Mouse (Mus musculus) forebrain, embryonic 11.5 days (tissue): ENCODE measurements around the gene Gadd45b. TPM values are rescaled to one million over a fixed set of nuclear protein-coding genes. Genes with fewer than 3 reads are reported as not detected.

Experiments used
- ATAC-seq: fragments of 200-750 bp; cut with Nextera tagmentation; replicated peaks from 2 replicates; pipeline ENCODE4 v1.8.0; 2017; ENCODE audit warnings: moderate TSS enrichment; ENCODE audit not compliant: low FRiP score
- DNase-seq: peaks from one replicate; pipeline ENCODE4 v3.0.0-alpha.2; 2017; ENCODE audit warnings: low spot score
- H3K27ac ChIP-seq: fragments of 300-500 bp; sonication (generic); 2 replicates; pipeline ENCODE4 v1.5.1; 2014; ENCODE audit warnings: low read depth, low read length
- H3K27me3 ChIP-seq: fragments of 300-500 bp; sonication (generic); 2 replicates; pipeline ENCODE4 v1.6.1; 2014; ENCODE audit warnings: mild to moderate bottlenecking, low read length, mixed read lengths; ENCODE audit not compliant: control insufficient read depth, insufficient read depth
- H3K36me3 ChIP-seq: fragments of 300-500 bp; sonication (generic); 2 replicates; pipeline ENCODE4 v1.6.1; 2014; ENCODE audit warnings: mild to moderate bottlenecking, low read length, moderate library complexity, mixed read lengths; ENCODE audit not compliant: control insufficient read depth, insufficient read depth
- H3K4me1 ChIP-seq: fragments of 300-500 bp; sonication (generic); replicated peaks from 2 replicates; pipeline ENCODE4 v1.6.1; 2014; ENCODE audit warnings: low read length, mixed read lengths; ENCODE audit not compliant: control insufficient read depth, insufficient read depth
- H3K4me2 ChIP-seq: fragments of 300-500 bp; sonication (generic); 2 replicates; pipeline ENCODE4 v1.6.1; 2014; ENCODE audit warnings: low read depth, mild to moderate bottlenecking, low read length, moderate library complexity, mixed read lengths; ENCODE audit not compliant: severe bottlenecking
- H3K4me3 ChIP-seq: fragments of 300-500 bp; sonication (generic); 2 replicates; pipeline ENCODE4 v1.5.1; 2014; ENCODE audit warnings: low read depth, low read length
- H3K9ac ChIP-seq: fragments of 300-500 bp; sonication (generic); 2 replicates; pipeline ENCODE4 v1.6.1; 2014; ENCODE audit warnings: low read length
- H3K9me3 ChIP-seq: fragments of 300-500 bp; sonication (generic); 2 replicates; pipeline ENCODE4 v1.6.1; 2016; ENCODE audit warnings: low read length, mixed read lengths; ENCODE audit not compliant: control insufficient read depth
- WGBS: fragments of 180-500 bp; shearing (Covaris S2); extraction: QIAGEN DNeasy Blood & Tissue Kit; methylation state at CpG from one replicate; pipeline ENCODE4 v1.1.7; 2014; 5-methylcytosine and 5-hydroxymethylcytosine counted together
- polyA plus RNA-seq: library from polyadenylated mRNA; unstranded; fragments of >200 nt; fragmentation: Nextera tagmentation; extraction: Ambion mirVana; gene quantifications from 2 replicates; pipeline ENCODE4 v1.2.1, GENCODE M21; 2014

Gadd45b gene
- polyA plus RNA-seq, 1 experiment from 2014 or later, result 10.7 TPM

DNA sequence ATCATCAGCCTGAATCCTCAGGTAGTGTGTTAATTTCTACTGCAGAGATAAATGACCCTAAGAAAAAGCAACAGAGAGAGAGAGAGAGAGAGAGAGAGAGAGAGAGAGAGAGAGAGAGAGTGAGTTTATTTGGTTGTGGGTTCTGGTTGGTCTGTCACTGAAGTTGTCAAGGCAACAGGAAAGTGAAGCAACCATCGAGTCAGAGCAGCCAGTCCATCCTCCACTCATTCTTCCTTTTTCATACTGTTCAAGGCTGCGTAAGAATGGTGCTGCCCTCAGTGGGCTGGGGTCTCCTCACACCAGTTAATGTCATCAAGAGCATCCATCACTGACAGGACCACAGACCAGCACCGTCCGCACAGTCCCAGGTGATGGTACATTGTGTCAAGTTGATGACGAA is 14.4 kb downstream of the Gadd45b start:
- Histone ChIP-seq H3K4me2 (no peak overlapping the region), H3K4me3 (no peak overlapping the region), H3K27me3 (no peaks in the 10 kb centered on the region), H3K9ac (no peak overlapping the region), H3K4me1 (peaks cover 6% of the 10 kb centered on the region; the same call in 1 of the 2 replicates), H3K9me3 (no peaks in the 10 kb centered on the region), H3K36me3 (no peaks in the 10 kb centered on the region), H3K27ac (no peak overlapping the region)
- DNase-seq, result no peak
- ATAC-seq, result no peak
- 95% methylated on average over 5 of the region's 5 CpGs for WGBS

DNA sequence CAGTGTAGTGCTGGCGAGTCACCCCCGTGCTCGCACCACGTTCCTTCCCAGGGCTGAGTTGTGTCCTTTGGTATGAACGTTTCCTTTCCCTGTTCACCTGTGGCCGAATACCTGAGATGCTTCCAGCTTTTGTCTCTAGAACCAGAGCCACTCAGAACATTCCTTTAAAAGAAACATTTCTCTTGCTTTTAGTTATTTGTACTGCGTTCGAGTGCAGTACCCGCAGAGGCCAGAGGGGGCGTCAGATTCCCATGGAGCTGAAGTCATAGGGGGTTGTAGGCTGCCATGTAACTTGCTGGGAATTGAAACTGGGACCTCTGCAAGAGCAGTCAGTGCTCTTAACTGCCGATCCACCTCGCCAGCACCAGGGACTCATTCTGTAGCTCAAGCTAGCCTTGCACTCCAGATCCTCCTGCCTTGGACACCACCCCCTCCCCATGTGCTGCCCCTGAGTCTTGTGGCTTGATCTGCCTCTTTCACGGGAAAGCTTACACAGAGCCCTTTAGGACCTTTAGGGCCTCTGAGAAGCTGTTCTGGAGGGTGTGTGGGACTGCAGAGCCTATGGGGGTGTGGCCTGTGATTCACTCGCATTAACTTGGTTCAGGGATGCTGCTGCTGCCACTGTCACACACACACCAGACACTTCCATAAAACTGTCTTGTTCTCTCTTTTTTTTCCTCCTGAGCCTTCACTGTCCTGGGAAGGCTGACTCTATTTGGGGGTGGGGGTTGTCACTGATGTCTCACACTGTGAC is 17.0 kb downstream of the Gadd45b start:
- H3K9ac ChIP-seq, result no peak overlapping the region
- no peaks in the 10 kb centered on the region for H3K4me1 ChIP-seq
- WGBS, result 66% methylated on average over 14 of the region's 14 CpGs
- ATAC-seq (no peak), DNase-seq (no peak)
- H3K4me3 ChIP-seq, result no peak overlapping the region
- no peak overlapping the region for H3K27ac ChIP-seq
- H3K4me2 ChIP-seq, result no peak overlapping the region
- no peaks in the 10 kb centered on the region for H3K36me3 ChIP-seq
- no peaks in the 10 kb centered on the region for H3K27me3 ChIP-seq
- H3K9me3 ChIP-seq, result no peaks in the 10 kb centered on the region

DNA sequence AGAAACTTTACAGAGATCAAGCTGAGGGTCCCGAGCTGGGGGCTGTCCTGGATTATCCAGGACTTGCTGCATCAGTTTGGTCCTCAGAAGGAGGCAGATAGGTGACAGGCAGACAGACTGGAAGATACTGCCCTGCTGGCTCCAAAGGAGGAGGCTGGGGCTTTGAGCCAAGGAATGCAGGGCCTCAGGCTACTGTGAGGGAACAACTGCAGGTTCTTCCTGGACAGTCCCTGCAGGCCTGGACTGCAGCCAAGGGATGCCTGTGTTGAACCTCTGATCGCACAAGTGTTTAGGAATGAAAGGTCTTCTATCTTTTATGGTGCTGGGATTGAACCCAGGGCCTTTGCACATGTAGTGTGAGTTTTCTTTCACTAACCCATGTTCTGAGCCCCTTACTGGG is 17.9 kb downstream of the Gadd45b start:
- no peak overlapping the region for H3K27ac ChIP-seq

DNA sequence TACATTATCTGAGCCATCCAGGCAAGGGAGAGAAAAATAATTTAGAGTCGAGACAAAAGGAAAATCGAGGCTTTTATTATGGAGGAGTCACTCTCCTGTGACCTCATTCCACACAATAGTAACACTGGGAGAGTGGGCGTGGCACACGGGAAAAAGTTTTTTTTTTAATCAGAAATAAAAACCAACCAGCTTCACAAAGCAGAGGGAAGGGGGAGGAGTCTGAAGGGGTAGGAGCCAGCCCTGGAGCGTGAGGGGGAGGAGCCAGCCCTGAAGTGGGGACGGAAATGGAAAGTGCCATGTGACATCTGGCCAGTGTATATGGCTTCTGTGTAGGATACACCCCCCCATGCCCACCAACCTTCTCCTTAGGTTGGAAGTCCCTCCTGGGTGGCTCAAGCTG is 18.7 kb downstream of the Gadd45b start:
- Histone ChIP-seq H3K4me2 (no peak overlapping the region), H3K27me3 (no peaks in the 10 kb centered on the region), H3K27ac (no peak overlapping the region), H3K36me3 (no peaks in the 10 kb centered on the region), H3K4me3 (no peak overlapping the region), H3K9ac (no peak overlapping the region), H3K9me3 (no peaks in the 10 kb centered on the region), H3K4me1 (no peaks in the 10 kb centered on the region)
- DNase-seq (no peak), ATAC-seq (no peak)
- WGBS, result 24% methylated on average over 6 of the region's 6 CpGs

More for the DNA sequence above, 17.9 kb downstream of the Gadd45b start:
- Histone ChIP-seq H3K9me3 (no peaks in the 10 kb centered on the region), H3K4me1 (no peaks in the 10 kb centered on the region), H3K4me3 (no peak overlapping the region), H3K36me3 (no peaks in the 10 kb centered on the region), H3K9ac (no peak overlapping the region), H3K27me3 (no peaks in the 10 kb centered on the region), H3K4me2 (no peak overlapping the region)
- 57% methylated on average over 2 of the region's 2 CpGs for WGBS
- ATAC-seq, result no peak
- DNase-seq, result no peak

DNA sequence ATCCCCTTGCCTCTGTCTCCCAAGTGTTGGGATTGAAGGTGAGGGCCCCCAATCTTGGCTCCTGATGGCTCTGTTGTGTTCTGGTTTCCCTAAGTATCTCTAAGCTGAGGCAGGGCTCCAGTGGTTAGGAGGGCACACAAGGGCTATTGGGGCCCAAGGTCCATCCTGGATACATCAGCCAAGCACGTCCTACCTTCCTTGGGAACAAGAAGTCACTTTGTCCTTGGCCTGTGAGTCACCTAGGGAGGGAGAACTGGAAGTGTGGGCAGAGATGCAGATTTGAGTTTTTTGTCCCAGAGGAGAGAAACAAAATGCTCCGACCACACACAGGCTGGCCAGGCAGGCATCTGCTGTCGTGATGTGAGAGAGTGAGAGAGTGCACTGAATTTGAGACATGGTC is 19.2 kb downstream of the Gadd45b start:
- no peaks in the 10 kb centered on the region for H3K9me3 ChIP-seq

DNA sequence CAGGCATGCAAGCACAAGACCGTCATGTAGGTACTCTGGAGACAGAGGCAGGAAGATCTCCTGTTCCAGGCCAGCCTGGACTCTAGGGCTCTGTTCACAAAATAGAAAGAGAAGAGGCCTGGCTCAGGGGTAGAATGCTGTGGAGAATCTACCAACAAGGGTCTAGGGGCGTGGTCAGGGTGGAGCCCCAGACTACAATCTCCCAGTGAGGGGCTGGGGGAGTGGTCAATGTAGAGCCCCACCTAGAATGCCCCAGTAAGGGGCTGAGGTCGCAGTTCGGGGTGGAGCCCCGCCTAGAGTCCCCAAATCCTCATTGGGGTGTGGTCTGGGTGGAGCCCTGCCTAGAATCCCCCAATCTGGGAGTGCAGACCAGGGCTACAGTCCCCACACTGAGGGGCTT is 20.4 kb downstream of the Gadd45b start:
- DNase-seq (no peak), ATAC-seq (no peak)
- Histone ChIP-seq H3K9me3 (no peaks in the 10 kb centered on the region), H3K36me3 (no peaks in the 10 kb centered on the region), H3K4me3 (no peak overlapping the region), H3K27me3 (no peaks in the 10 kb centered on the region), H3K27ac (no peak overlapping the region), H3K4me1 (no peaks in the 10 kb centered on the region), H3K4me2 (no peak overlapping the region), H3K9ac (no peak overlapping the region)
- 26% methylated on average over 5 of the region's 5 CpGs for WGBS

More for the DNA sequence above, 19.2 kb downstream of the Gadd45b start:
- no peak for ATAC-seq
- 68% methylated on average over 3 of the region's 3 CpGs for WGBS
- Histone ChIP-seq H3K27me3 (no peaks in the 10 kb centered on the region), H3K27ac (no peak overlapping the region), H3K4me2 (no peak overlapping the region), H3K9ac (no peak overlapping the region), H3K4me3 (no peak overlapping the region), H3K4me1 (no peaks in the 10 kb centered on the region), H3K36me3 (no peaks in the 10 kb centered on the region)
- DNase-seq, result no peak

DNA sequence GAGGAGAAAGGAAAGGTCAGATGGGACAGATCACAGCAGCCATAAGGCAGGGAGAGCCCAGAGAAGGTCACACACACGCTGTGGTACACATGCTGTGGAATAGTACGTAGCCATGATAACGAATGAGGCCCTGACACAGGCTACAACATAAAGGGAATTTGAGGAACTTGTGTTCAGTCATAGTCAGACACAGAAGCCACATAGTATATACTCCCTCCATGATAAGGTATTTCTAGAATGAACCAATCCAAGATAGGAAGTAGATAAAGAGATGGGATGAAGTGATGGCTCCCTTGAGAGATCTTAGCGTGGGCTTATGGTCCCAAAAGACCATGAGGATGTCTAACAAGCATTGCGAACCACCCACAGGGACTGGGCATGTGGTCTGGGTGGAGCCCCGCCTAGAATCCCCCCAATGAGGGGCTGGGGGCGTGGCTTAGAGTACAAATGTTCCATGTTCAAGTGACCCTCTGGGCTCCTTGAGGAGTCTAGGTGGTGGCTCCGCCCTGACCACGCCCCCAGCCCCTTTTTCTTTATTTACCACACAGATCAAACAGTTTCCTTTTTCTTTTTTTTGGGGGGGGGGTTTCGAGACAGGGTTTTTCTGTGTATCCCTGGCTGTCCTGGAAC is 22.0 kb downstream of the Gadd45b start:
- no peaks in the 10 kb centered on the region for H3K27me3 ChIP-seq
- no peak overlapping the region for H3K4me3 ChIP-seq
- H3K36me3 ChIP-seq, result no peaks in the 10 kb centered on the region
- no peak overlapping the region for H3K4me2 ChIP-seq
- DNase-seq (no peak), ATAC-seq (no peak)
- H3K27ac ChIP-seq, result no peak overlapping the region
- 0 out of 2 replicates have a peak, but pooled peaks cover 2% of the 10 kb centered on the region for H3K4me1 ChIP-seq
- H3K9ac ChIP-seq, result no peak overlapping the region
- H3K9me3 ChIP-seq, result no peaks in the 10 kb centered on the region
- WGBS, result 81% methylated on average over 10 of the region's 10 CpGs

DNA sequence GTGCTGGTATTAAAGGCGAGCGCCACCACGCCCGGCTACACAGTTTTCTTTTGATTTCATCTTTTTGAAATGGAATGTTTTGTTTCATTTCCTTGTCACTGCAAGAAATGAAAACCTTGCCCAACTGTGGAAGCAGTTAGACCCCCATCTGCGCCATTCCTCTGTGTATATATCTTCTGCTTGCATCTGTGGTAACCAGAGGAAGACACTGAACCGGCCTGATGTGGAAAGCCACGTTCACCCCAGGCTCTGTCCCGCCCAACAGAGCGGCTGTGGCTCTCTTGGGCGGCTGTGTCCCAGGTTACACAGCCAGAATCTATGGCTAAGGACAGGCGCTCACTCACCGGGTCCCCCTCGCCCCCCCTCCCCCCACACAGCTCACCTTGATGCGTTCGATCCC is 22.6 kb downstream of the Gadd45b start:
- no peaks in the 10 kb centered on the region for H3K9me3 ChIP-seq
- no peaks in the 10 kb centered on the region for H3K36me3 ChIP-seq
- no peak overlapping the region for H3K4me3 ChIP-seq
- no peak overlapping the region for H3K27ac ChIP-seq
- no peak for ATAC-seq
- no peaks in the 10 kb centered on the region for H3K27me3 ChIP-seq
- H3K4me1 ChIP-seq, result 0 out of 2 replicates have a peak, but pooled peaks cover 2% of the 10 kb centered on the region
- H3K4me2 ChIP-seq, result no peak overlapping the region
- 74% methylated on average over 15 of the region's 15 CpGs for WGBS
- no peak overlapping the region for H3K9ac ChIP-seq
- DNase-seq, result no peak

DNA sequence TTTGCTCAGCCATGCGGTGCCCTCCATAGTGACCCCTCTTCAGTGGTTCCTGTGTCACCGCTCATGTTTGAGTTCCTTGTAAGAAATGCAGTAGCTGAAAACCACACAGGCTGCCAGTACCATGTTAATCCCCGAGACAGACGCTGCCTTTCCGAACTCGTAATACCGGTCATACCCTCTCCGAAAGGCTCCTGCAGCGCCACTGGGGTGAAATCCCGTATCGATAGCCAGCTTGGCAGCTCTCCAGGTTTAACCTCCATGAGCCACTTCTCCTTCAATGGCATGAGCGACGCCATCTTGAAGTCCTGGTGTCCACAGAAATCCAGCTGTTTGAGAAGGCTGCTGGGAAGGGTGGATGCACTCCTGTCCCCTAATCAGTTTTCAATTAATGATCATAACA is 24.5 kb downstream of the Gadd45b start:
- ATAC-seq (no peak), DNase-seq (no peak)
- no peak overlapping the region for H3K4me2 ChIP-seq
- H3K4me3 ChIP-seq, result no peak overlapping the region
- no peak overlapping the region for H3K27ac ChIP-seq
- H3K4me1 ChIP-seq, result 0 out of 2 replicates have a peak, but pooled peaks cover 2% of the 10 kb centered on the region
- WGBS, result 83% methylated on average over 13 of the region's 13 CpGs
- H3K9ac ChIP-seq, result no peak overlapping the region
- no peaks in the 10 kb centered on the region for H3K27me3 ChIP-seq
- no peaks in the 10 kb centered on the region for H3K9me3 ChIP-seq
- H3K36me3 ChIP-seq, result no peaks in the 10 kb centered on the region
